Mouse (Mus musculus): Measurements from ENCODE around the gene Ccp110. TPM values are rescaled to one million over a fixed set of nuclear protein-coding genes. Genes with fewer than 3 reads are reported as not detected.

Ccp110 gene
- polyA plus RNA-seq, 1 experiment, result 56.4 TPM

DNA sequence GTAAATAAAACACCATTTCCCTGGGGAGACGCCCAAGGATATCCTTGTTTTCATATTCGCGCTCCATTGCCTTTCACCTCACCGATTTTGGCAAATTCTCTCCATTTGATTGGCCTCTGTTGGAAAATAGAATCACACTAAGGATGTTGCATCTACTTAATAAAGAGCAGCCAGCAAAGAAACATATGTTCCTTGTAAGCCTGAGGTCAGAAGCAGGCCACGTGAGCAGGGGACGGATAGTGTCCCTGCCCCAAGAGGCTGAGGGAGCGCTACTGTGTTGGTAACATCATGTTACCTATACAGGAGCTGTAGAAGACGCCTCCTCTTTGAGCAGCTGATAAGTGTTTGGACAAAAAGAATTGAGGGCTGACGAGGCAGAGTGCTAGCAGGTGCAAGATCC, 64.1 kb downstream of the Ccp110 start:
- TF ChIP-seq CTCF (IDR thresholded peaks at IDR 0.05; ENCODE audit: extremely low read depth, insufficient read depth, low read length) (no peak), POLR2A (IDR thresholded peaks at IDR 0.05; ENCODE audit: extremely low read depth, insufficient read depth, low read length) (no peak)
- Histone ChIP-seq H3K4me1 (ENCODE audit: control insufficient read depth, insufficient read depth, low read length) (0 out of 2 replicates have a peak, but pooled peaks cover 2% of the 10 kb centered on the region), H3K4me3 (ENCODE audit: insufficient read depth, low read length) (no peak overlapping the region), H3K27ac (ENCODE audit: insufficient read depth, low read length) (no peak overlapping the region)

GRCm38 (mm10) chr7:118777598-118778394, 65.4 kb downstream of the Ccp110 start:
- TF ChIP-seq POLR2A (IDR thresholded peaks at IDR 0.05; ENCODE audit: extremely low read depth, insufficient read depth, low read length) (no peak), CTCF (IDR thresholded peaks at IDR 0.05; ENCODE audit: extremely low read depth, insufficient read depth, low read length) (no peak)
- Histone ChIP-seq H3K4me1 (ENCODE audit: control insufficient read depth, insufficient read depth, low read length) (0 out of 2 replicates have a peak, but pooled peaks cover 2% of the 10 kb centered on the region), H3K4me3 (ENCODE audit: insufficient read depth, low read length) (no peak overlapping the region), H3K27ac (ENCODE audit: insufficient read depth, low read length) (no peak overlapping the region)

GRCm38 (mm10) chr7:118778561-118778960, 66.2 kb downstream of the Ccp110 start:
- no peak for TF ChIP-seq POLR2A (IDR thresholded peaks at IDR 0.05; ENCODE audit: extremely low read depth, insufficient read depth, low read length)
- TF ChIP-seq CTCF (IDR thresholded peaks at IDR 0.05; ENCODE audit: extremely low read depth, insufficient read depth, low read length), result no peak
- H3K27ac ChIP-seq (ENCODE audit: insufficient read depth, low read length), result no peak overlapping the region

GRCm38 (mm10) chr7:118783305-118784001, 71.1 kb downstream of the Ccp110 start:
- no peak overlapping the region for H3K27ac ChIP-seq (ENCODE audit: insufficient read depth, low read length)
- TF ChIP-seq POLR2A (IDR thresholded peaks at IDR 0.05; ENCODE audit: extremely low read depth, insufficient read depth, low read length) (no peak), CTCF (IDR thresholded peaks at IDR 0.05; ENCODE audit: extremely low read depth, insufficient read depth, low read length) (no peak)
- H3K4me3 ChIP-seq (ENCODE audit: insufficient read depth, low read length), result no peak overlapping the region
- peaks cover 3% of the 10 kb centered on the region; the same call in 1 of the 2 replicates for H3K4me1 ChIP-seq (ENCODE audit: control insufficient read depth, insufficient read depth, low read length)

More at GRCm38 (mm10) chr7:118778561-118778960, 66.2 kb downstream of the Ccp110 start:
- Histone ChIP-seq H3K4me3 (ENCODE audit: insufficient read depth, low read length) (no peak overlapping the region), H3K4me1 (ENCODE audit: control insufficient read depth, insufficient read depth, low read length) (0 out of 2 replicates have a peak, but pooled peaks cover 2% of the 10 kb centered on the region)

GRCm38 (mm10) chr7:118786091-118786490, 73.7 kb downstream of the Ccp110 start:
- H3K4me1 ChIP-seq (ENCODE audit: control insufficient read depth, insufficient read depth, low read length), result peaks cover 3% of the 10 kb centered on the region; the same call in 1 of the 2 replicates
- TF ChIP-seq POLR2A (IDR thresholded peaks at IDR 0.05; ENCODE audit: extremely low read depth, insufficient read depth, low read length), result no peak
- no peak for TF ChIP-seq CTCF (IDR thresholded peaks at IDR 0.05; ENCODE audit: extremely low read depth, insufficient read depth, low read length)
- no peak overlapping the region for H3K4me3 ChIP-seq (ENCODE audit: insufficient read depth, low read length)
- H3K27ac ChIP-seq (ENCODE audit: insufficient read depth, low read length), result no peak overlapping the region

Other genes starting within 250 kb of the Ccp110 start
- 2.6 and 2.7 TPM in 2 replicates for gene Itpripl2, start 220.6 kb upstream of the Ccp110 start, polyA plus RNA-seq (2012; rRNA removed)
- 54.5 and 55.7 TPM in 2 replicates for gene Coq7, start 179.2 kb upstream of the Ccp110 start, polyA plus RNA-seq (2012; rRNA removed)
- 12.9 and 14.1 TPM in 2 replicates for gene Tmc7, start 127.8 kb upstream of the Ccp110 start, polyA plus RNA-seq (2012; rRNA removed)
- gene Tmc5, start 115.3 kb upstream of the Ccp110 start, polyA plus RNA-seq (2012; rRNA removed), result 0.15 and 0.19 TPM in 2 replicates
- gene Gde1, start 6.8 kb upstream of the Ccp110 start, polyA plus RNA-seq (2012; rRNA removed), result 407 and 416 TPM in 2 replicates
- gene Vps35l, start 27.7 kb downstream of the Ccp110 start, polyA plus RNA-seq (2012; rRNA removed), result 55.8 and 57.4 TPM in 2 replicates
- 6.6 and 8.0 TPM in 2 replicates for gene Iqck, start 143.2 kb downstream of the Ccp110 start, polyA plus RNA-seq (2012; rRNA removed)
- 12.0 TPM in 2 replicates for gene Knop1, start 143.7 kb downstream of the Ccp110 start, polyA plus RNA-seq (2012; rRNA removed)

Data from cortical plate, adult 2 months (tissue).